Mouse (Mus musculus) heart, embryonic 12.5 days (tissue): ENCODE data around the gene Wfdc3. TPM values are rescaled to one million over a fixed set of nuclear protein-coding genes. Genes with fewer than 3 reads are reported as not detected.

Source experiments
- ATAC-seq: fragments of 200-750 bp; cut with Nextera tagmentation; 2 replicates; pipeline ENCODE4 v1.8.0; 2017; ENCODE audit warnings: moderate TSS enrichment, moderate library complexity; ENCODE audit not compliant: insufficient number of reproducible peaks, low FRiP score
- H3K27ac ChIP-seq: fragments of 300-500 bp; sonication (generic); 2 replicates; pipeline ENCODE4 v1.5.1; 2016; ENCODE audit warnings: mild to moderate bottlenecking, moderate library complexity; ENCODE audit not compliant: poor library complexity, severe bottlenecking
- H3K27me3 ChIP-seq: fragments of 300-500 bp; sonication (generic); replicated peaks from 2 replicates; pipeline ENCODE4 v1.6.1; 2016; ENCODE audit warnings: mild to moderate bottlenecking, moderate library complexity
- H3K36me3 ChIP-seq: fragments of 300-500 bp; sonication (generic); 2 replicates; pipeline ENCODE4 v1.6.1; 2016; ENCODE audit warnings: mild to moderate bottlenecking, moderate library complexity
- H3K4me1 ChIP-seq: fragments of 300-500 bp; sonication (generic); replicated peaks from 2 replicates; pipeline ENCODE4 v1.6.1; 2016; ENCODE audit warnings: mild to moderate bottlenecking
- H3K4me2 ChIP-seq: fragments of 300-500 bp; sonication (generic); 2 replicates; pipeline ENCODE4 v1.6.1; 2016; ENCODE audit warnings: mild to moderate bottlenecking, moderate library complexity
- H3K4me3 ChIP-seq: fragments of 300-500 bp; sonication (generic); 2 replicates; pipeline ENCODE4 v1.5.1; 2016; ENCODE audit warnings: mild to moderate bottlenecking
- H3K9ac ChIP-seq: fragments of 300-500 bp; sonication (generic); 2 replicates; pipeline ENCODE4 v1.6.1; 2016; ENCODE audit warnings: mild to moderate bottlenecking, moderate library complexity
- H3K9me3 ChIP-seq: fragments of 300-500 bp; sonication (generic); replicated peaks from 2 replicates; pipeline ENCODE4 v1.6.1; 2016; ENCODE audit warnings: mild to moderate bottlenecking, moderate library complexity
- WGBS: fragments of 180-500 bp; shearing (Covaris S2); methylation state at CpG from one replicate; pipeline ENCODE4 v1.1.7; 2016; 5-methylcytosine and 5-hydroxymethylcytosine counted together
- polyA plus RNA-seq: library from polyadenylated mRNA; unstranded; fragments of >200 nt; fragmentation: Nextera tagmentation; extraction: Ambion mirVana; gene quantifications from 2 replicates; pipeline ENCODE4 v1.2.1, GENCODE M21; 2016

The Wfdc3 gene
- polyA plus RNA-seq, 1 experiment from 2014 or later = 0.32 TPM

DNA sequence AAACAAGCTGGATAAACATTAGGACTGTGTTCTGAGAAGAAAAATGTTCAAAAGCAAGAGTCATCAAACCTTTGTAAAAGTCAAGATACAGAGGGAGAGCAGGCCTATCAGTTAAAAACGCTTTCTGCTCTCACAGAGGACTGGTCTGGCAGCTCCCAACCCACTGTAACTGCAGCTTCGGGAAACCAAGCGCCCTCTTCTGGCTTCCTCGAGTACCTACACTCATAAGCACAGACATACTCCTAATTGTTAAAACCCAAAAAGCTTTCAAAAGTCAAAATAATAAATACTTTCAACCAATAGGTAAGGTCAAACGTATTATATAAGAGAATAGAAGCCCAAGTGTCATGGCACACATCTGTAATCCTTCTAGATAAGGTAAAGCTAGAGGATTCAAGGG is 41.5 kb downstream of the Wfdc3 start:
- H3K9me3 ChIP-seq = no peaks in the 10 kb centered on the region
- no peak overlapping the region for H3K4me3 ChIP-seq
- no peak overlapping the region for H3K9ac ChIP-seq
- no peaks in the 10 kb centered on the region for H3K36me3 ChIP-seq
- H3K4me1 ChIP-seq = no peaks in the 10 kb centered on the region
- no peaks in the 10 kb centered on the region for H3K27me3 ChIP-seq
- no peak overlapping the region for H3K4me2 ChIP-seq
- no peak for ATAC-seq
- no peak overlapping the region for H3K27ac ChIP-seq
- 67% methylated on average over 5 of the region's 5 CpGs for WGBS

GRCm38 (mm10) chr2:164701761-164702160 is 44.0 kb downstream of the Wfdc3 start:
- Histone ChIP-seq H3K4me2 (no peak overlapping the region), H3K9me3 (no peaks in the 10 kb centered on the region), H3K4me1 (no peaks in the 10 kb centered on the region), H3K27me3 (no peaks in the 10 kb centered on the region), H3K27ac (no peak overlapping the region), H3K4me3 (no peak overlapping the region), H3K36me3 (no peaks in the 10 kb centered on the region), H3K9ac (no peak overlapping the region)
- ATAC-seq = no peak
- 84% methylated on average over 5 of the region's 5 CpGs for WGBS

- H3K27ac ChIP-seq = no peak overlapping the region
- 69% methylated on average over 5 of the region's 5 CpGs for WGBS
- no peaks in the 10 kb centered on the region for H3K36me3 ChIP-seq
- no peaks in the 10 kb centered on the region for H3K4me1 ChIP-seq
- no peaks in the 10 kb centered on the region for H3K27me3 ChIP-seq
- no peaks in the 10 kb centered on the region for H3K9me3 ChIP-seq
- H3K4me3 ChIP-seq = no peak overlapping the region
- ATAC-seq = no peak
- no peak overlapping the region for H3K9ac ChIP-seq
- no peak overlapping the region for H3K4me2 ChIP-seq
Observed at GRCm38 (mm10) chr2:164700959-164701358, 44.8 kb downstream of the Wfdc3 start.

- no peaks in the 10 kb centered on the region for H3K4me1 ChIP-seq
- no peaks in the 10 kb centered on the region for H3K9me3 ChIP-seq
- no peak within 1 kb of the TSS for H3K27ac ChIP-seq
- H3K4me3 ChIP-seq = no peak within 1 kb of the TSS
- no peak within 1 kb of the TSS for H3K4me2 ChIP-seq
- no peaks in the 10 kb centered on the region for H3K27me3 ChIP-seq
- H3K36me3 ChIP-seq = no peaks in the 10 kb centered on the region
- WGBS = 79% methylated on average over 4 of the region's 4 CpGs
- no peak within 1 kb of the TSS for H3K9ac ChIP-seq
- no peak for ATAC-seq
Observed at GRCm38 (mm10) chr2:164698201-164698600, 47.5 kb downstream of the Wfdc3 start, which contains the start of gene Spint4. Gene Spint4, plus strand, starts transcription at chr2:164698501.

DNA sequence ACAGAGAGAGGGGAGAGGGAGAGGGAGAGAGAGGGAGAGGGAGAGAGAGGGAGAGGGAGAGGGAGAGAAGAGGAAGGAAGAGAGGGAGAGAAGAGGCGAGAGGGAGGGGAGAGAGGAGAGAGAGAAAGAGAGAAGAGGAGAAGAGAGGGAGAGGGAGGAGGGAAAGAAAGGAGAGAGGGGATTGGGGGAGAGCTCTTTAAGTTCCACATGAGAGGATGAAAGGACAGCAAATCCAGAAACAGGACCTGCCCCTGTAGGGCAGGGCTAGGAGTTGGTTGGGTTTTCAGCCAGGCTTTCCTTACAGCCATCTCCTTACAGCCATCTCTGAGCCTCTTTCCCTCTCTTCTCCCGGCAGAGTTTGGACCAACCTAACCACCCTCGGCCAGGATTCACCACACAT is 60.9 kb downstream of the Wfdc3 start, which contains the start of gene Wfdc13:
Gene Wfdc13, plus strand, starts transcription at position 301 of the 400 bp plus-strand sequence.
- Histone ChIP-seq H3K27ac (no peak within 1 kb of the TSS), H3K36me3 (no peaks in the 10 kb centered on the region), H3K9ac (no peak within 1 kb of the TSS), H3K4me1 (no peaks in the 10 kb centered on the region), H3K4me2 (no peak within 1 kb of the TSS), H3K4me3 (no peak within 1 kb of the TSS), H3K27me3 (no peaks in the 10 kb centered on the region), H3K9me3 (no peaks in the 10 kb centered on the region)
- 73% methylated on average over 3 of the region's 3 CpGs for WGBS
- no peak for ATAC-seq

Other genes with a start within 250 kb of the Wfdc3 start
- gene Pigt, start 248.4 kb downstream of the Wfdc3 start, polyA plus RNA-seq = 53.4 and 54.3 TPM in 2 replicates
- gene Wfdc2, start 183.5 kb downstream of the Wfdc3 start, polyA plus RNA-seq = 3.1 and 3.3 TPM in 2 replicates
- not detected in 2 replicates for gene Spint3, start 172.5 kb downstream of the Wfdc3 start, polyA plus RNA-seq
- 0.29 and 0.32 TPM in 2 replicates for gene Wfdc6a, start 160.5 kb downstream of the Wfdc3 start, polyA plus RNA-seq
- not detected in 2 replicates for gene Eppin, start 152.3 kb downstream of the Wfdc3 start, polyA plus RNA-seq
- not detected in 2 replicates for gene Wfdc6b, start 132.4 kb downstream of the Wfdc3 start, polyA plus RNA-seq
- not detected in 2 replicates for gene Wfdc8, start 132.3 kb downstream of the Wfdc3 start, polyA plus RNA-seq
- not detected in 2 replicates for gene Wfdc16, start 107.1 kb downstream of the Wfdc3 start, polyA plus RNA-seq
- not detected in 2 replicates for gene Wfdc10, start 89.9 kb downstream of the Wfdc3 start, polyA plus RNA-seq
- not detected in 2 replicates for gene Wfdc9, start 89.3 kb downstream of the Wfdc3 start, polyA plus RNA-seq
- not detected in 2 replicates for gene Wfdc11, start 71.8 kb downstream of the Wfdc3 start, polyA plus RNA-seq
- not detected in 2 replicates for gene Wfdc13, start 60.8 kb downstream of the Wfdc3 start, polyA plus RNA-seq
- 0.35 TPM in 1 of 2 replicates, not detected in the other for gene Spint4, start 47.4 kb downstream of the Wfdc3 start, polyA plus RNA-seq
- not detected in 2 replicates for gene Spint5, start 30.6 kb downstream of the Wfdc3 start, polyA plus RNA-seq
- 62.9 and 71.0 TPM in 2 replicates for gene Dnttip1, start 52 bp upstream of the Wfdc3 start, polyA plus RNA-seq
- 455 and 459 TPM in 2 replicates for gene Ube2c, start 24.0 kb upstream of the Wfdc3 start, polyA plus RNA-seq
- 0.36 and 1.6 TPM in 2 replicates for gene Tnnc2, start 34.0 kb upstream of the Wfdc3 start, polyA plus RNA-seq
- gene Snx21, start 39.9 kb upstream of the Wfdc3 start, polyA plus RNA-seq = 30.8 and 31.7 TPM in 2 replicates
- 14.9 and 16.1 TPM in 2 replicates for gene Acot8, start 59.0 kb upstream of the Wfdc3 start, polyA plus RNA-seq
- 5.4 and 6.7 TPM in 2 replicates for gene Zswim3, start 59.2 kb upstream of the Wfdc3 start, polyA plus RNA-seq
- gene Zswim1, start 76.8 kb upstream of the Wfdc3 start, polyA plus RNA-seq = 9.8 and 10.1 TPM in 2 replicates
- not detected in 2 replicates for gene Spata25, start 82.6 kb upstream of the Wfdc3 start, polyA plus RNA-seq
- 169 and 175 TPM in 2 replicates for gene Ctsa, start 86.9 kb upstream of the Wfdc3 start, polyA plus RNA-seq
- 45.0 and 45.5 TPM in 2 replicates for gene Neurl2, start 87.5 kb upstream of the Wfdc3 start, polyA plus RNA-seq
- 9.7 and 9.9 TPM in 2 replicates for gene Pltp, start 111.8 kb upstream of the Wfdc3 start, polyA plus RNA-seq
- 52.1 and 53.1 TPM in 2 replicates for gene Pcif1, start 133.4 kb upstream of the Wfdc3 start, polyA plus RNA-seq
- 11.4 and 12.2 TPM in 2 replicates for gene Zfp335, start 165.8 kb upstream of the Wfdc3 start, polyA plus RNA-seq
- gene Mmp9, start 194.8 kb upstream of the Wfdc3 start, polyA plus RNA-seq = 0.42 TPM in 2 replicates
- 0.82 and 1.3 TPM in 2 replicates for gene Slc12a5, start 214.9 kb upstream of the Wfdc3 start, polyA plus RNA-seq